Mouse (Mus musculus) liver, embryonic 14.5 days (tissue): ENCODE measurements around the gene Hipk2. TPM values are rescaled to one million over a fixed set of nuclear protein-coding genes. Genes with fewer than 3 reads are reported as not detected.

ENCODE experiments used
- ATAC-seq: fragments of 200-750 bp; cut with Nextera tagmentation; 2 replicates; pipeline ENCODE4 v1.8.0; 2017; ENCODE audit warnings: moderate number of reproducible peaks, mild to moderate bottlenecking, moderate library complexity; ENCODE audit not compliant: insufficient read depth
- DNase-seq, 3 experiments: peaks; one replicate each; pipeline ENCODE4 v3.0.0-alpha.2; 2012 to 2013; ENCODE audit warnings: low read depth in 3 of 3, low spot score in 3 of 3
- H3K27ac ChIP-seq: fragments of 300-500 bp; sonication (generic); 2 replicates; pipeline ENCODE4 v1.5.1; 2014; ENCODE audit warnings: moderate library complexity, mild to moderate bottlenecking, control low read depth, inconsistent platforms
- H3K27me3 ChIP-seq: fragments of 300-500 bp; sonication (generic); 2 replicates; pipeline ENCODE4 v1.6.1; 2014; ENCODE audit warnings: mild to moderate bottlenecking, low read length, moderate library complexity; ENCODE audit not compliant: control insufficient read depth, insufficient read depth
- H3K36me3 ChIP-seq: fragments of 300-500 bp; sonication (generic); replicated peaks from 2 replicates; pipeline ENCODE4 v1.6.1; 2014; ENCODE audit warnings: low read depth; ENCODE audit not compliant: control insufficient read depth, insufficient read depth
- H3K4me1 ChIP-seq, 2 experiments: fragments of 200-500 bp in 1 of 2; fragments of 300-500 bp in 1 of 2; sonication (generic) in 1 of 2; replicated peaks; 2 replicates each; pipeline ENCODE4 v1.6.1; 2012 to 2014; ENCODE audit warnings: antibody characterized with exemption in 1 of 2, inconsistent platforms in 1 of 2, low read length in 1 of 2; ENCODE audit not compliant: control insufficient read depth in 2 of 2, insufficient read depth in 2 of 2
- H3K4me2 ChIP-seq: fragments of 300-500 bp; sonication (generic); 2 replicates; pipeline ENCODE4 v1.6.1; 2014; ENCODE audit warnings: low read depth, mild to moderate bottlenecking, control low read depth, moderate library complexity
- H3K4me3 ChIP-seq, 2 experiments: fragments of 200-500 bp in 1 of 2; fragments of 300-500 bp in 1 of 2; sonication (generic) in 1 of 2; 2 replicates each; pipeline ENCODE4 v1.5.1; 2012 to 2014; ENCODE audit warnings: low read depth in 2 of 2, low read length in 2 of 2, mild to moderate bottlenecking in 2 of 2, control low read depth in 1 of 2, inconsistent platforms in 1 of 2, moderate library complexity in 1 of 2; ENCODE audit not compliant: insufficient read depth in 1 of 2
- H3K9ac ChIP-seq: fragments of 300-500 bp; sonication (generic); replicated peaks from 2 replicates; pipeline ENCODE4 v1.6.1; 2014; ENCODE audit warnings: mild to moderate bottlenecking, control low read depth, moderate library complexity
- H3K9me3 ChIP-seq: fragments of 300-500 bp; sonication (generic); 2 replicates; pipeline ENCODE4 v1.6.1; 2016; ENCODE audit warnings: low read length, mixed read lengths; ENCODE audit not compliant: control insufficient read depth
- CTCF ChIP-seq: IDR thresholded peaks from 2 replicates; pipeline ENCODE4 v1.5.1; 2016; ENCODE audit warnings: antibody characterized with exemption, low read depth, control low read depth
- EP300 ChIP-seq: IDR thresholded peaks from 2 replicates; pipeline ENCODE4 v1.6.1; 2016; ENCODE audit warnings: antibody characterized with exemption, low read depth
- WGBS: fragments of 180-500 bp; shearing (Covaris S2); extraction: QIAGEN DNeasy Blood & Tissue Kit; methylation state at CpG from one replicate; pipeline ENCODE4 v1.1.7; 2014; ENCODE audit not compliant: insufficient replicate concordance; 5-methylcytosine and 5-hydroxymethylcytosine counted together
- polyA plus RNA-seq, 2 experiments: library from polyadenylated mRNA; depleted of rRNA in 1 of 2; stranded (reverse) in 1 of 2; unstranded in 1 of 2; fragments of >200 nt; fragmentation: Nextera tagmentation in 1 of 2; extraction: Ambion mirVana in 1 of 2; gene quantifications; 2 replicates each; pipeline versions ENCODE4 v1.2.1 to v1.2.3; 2012 to 2014

The Hipk2 gene
- polyA plus RNA-seq, 2 experiments, result 10.7 to 13.0 TPM

DNA sequence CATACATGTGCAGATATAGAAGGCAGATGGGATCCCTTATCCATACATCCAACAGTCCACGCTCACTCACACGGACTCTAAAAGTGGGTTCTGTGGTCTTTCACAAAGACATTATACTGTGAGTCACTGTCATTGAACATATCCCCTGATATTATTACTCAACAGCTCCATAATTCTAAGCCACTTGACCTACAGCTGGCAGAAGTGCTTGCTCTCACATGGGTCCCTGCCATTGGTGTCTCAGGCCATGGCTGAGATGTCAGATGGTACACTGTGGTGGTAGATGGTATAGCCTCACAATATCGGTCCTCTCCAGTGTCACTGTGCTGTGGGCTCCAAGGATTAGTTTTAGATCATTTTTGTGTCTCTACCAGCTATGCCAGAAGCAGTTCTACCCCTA lies 42.2 kb downstream of the Hipk2 start:
- Histone ChIP-seq H3K9ac (peak overlapping the region; percentile 5; the same call in 1 of the 2 replicates), H3K36me3 (peaks cover 30% of the 10 kb centered on the region), H3K9me3 (no peaks in the 10 kb centered on the region), H3K4me3 (no peak overlapping the region), H3K27me3 (no peaks in the 10 kb centered on the region), H3K4me1 (peaks cover 58 to 64% of the 10 kb centered on the region in 2 experiments), H3K4me2 (no peak overlapping the region), H3K27ac (peak overlapping the region; percentile 41)
- WGBS, result 88% methylated on average over 3 of the region's 3 CpGs
- DNase-seq, result no peak
- TF ChIP-seq CTCF, result no peak
- no peak for TF ChIP-seq EP300
- no peak for ATAC-seq

GRCm38 (mm10) chr6:38829452-38829851 lies 46.5 kb downstream of the Hipk2 start:
- Histone ChIP-seq H3K27ac (peak overlapping the region; percentile 9; the same call in 1 of the 2 replicates), H3K9ac (no peak overlapping the region), H3K4me1 (peaks cover 52 to 59% of the 10 kb centered on the region in 2 experiments), H3K4me3 (no peak overlapping the region), H3K27me3 (no peaks in the 10 kb centered on the region), H3K9me3 (no peaks in the 10 kb centered on the region), H3K36me3 (peaks cover 28% of the 10 kb centered on the region), H3K4me2 (no peak overlapping the region)
- no peak for DNase-seq
- no peak for ATAC-seq
- TF ChIP-seq CTCF, result no peak
- no peak for TF ChIP-seq EP300
- whole genome bisulfite sequencing, result 81% methylated on average over 3 of the region's 3 CpGs

DNA sequence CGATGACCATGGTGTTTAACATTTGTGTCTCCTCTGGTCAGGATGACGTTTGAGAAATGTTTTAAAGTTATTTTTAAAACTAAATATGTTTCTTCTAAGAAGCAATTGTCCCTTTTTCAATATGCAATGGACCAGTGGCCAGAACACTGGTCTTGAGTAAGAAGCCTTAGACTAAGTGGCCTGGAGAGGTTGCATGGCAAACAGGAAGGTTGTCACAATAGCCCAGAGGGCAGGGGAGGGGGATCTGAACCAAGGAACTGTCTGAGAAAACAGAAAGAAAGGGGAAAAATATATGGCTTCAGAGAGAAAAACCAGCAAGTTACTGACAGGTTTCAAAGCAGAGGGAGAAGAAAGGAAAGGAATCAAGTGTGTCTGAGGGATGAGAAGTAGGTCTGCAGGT lies 47.8 kb downstream of the Hipk2 start:
- Histone ChIP-seq H3K4me1 (peaks cover 50 to 56% of the 10 kb centered on the region in 2 experiments), H3K27me3 (no peaks in the 10 kb centered on the region), H3K4me2 (no peak overlapping the region), H3K4me3 (no peak overlapping the region), H3K27ac (peak overlapping the region; percentile 16), H3K36me3 (peaks cover 28% of the 10 kb centered on the region), H3K9me3 (no peaks in the 10 kb centered on the region), H3K9ac (no peak overlapping the region; the same call in 1 of the 2 replicates)
- WGBS, result 59% methylated on average over 2 of the region's 2 CpGs
- ATAC-seq (no peak), DNase-seq (no peak)
- TF ChIP-seq CTCF (no peak), EP300 (no peak)

DNA sequence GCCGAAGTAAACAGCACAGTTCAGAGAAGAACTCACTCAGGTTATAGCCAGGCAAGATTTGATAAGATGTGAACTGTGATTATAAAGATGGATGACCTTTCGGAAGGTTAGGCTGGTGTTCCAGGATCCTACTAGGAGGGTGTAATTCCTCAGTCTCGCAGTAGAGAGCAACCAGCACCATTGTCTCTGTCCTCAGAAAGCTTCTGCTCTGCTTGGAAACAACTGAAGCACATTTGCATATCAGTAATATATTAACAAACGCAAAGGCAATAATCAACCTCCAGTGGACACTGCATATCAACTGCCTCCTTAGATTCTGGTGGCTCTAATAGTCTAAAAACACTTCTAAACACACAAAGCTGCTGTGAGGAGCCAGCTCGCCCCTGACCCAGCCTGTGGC lies 48.5 kb downstream of the Hipk2 start:
- peaks cover 47 to 55% of the 10 kb centered on the region in 2 experiments for H3K4me1 ChIP-seq
- H3K4me2 ChIP-seq, result no peak overlapping the region
- DNase-seq (no peak), ATAC-seq (0 out of 2 replicates have a peak, but pooled peaks have one; percentile 21)
- no peak overlapping the region for H3K4me3 ChIP-seq
- H3K27me3 ChIP-seq, result no peaks in the 10 kb centered on the region
- H3K36me3 ChIP-seq, result peaks cover 20% of the 10 kb centered on the region
- 58% methylated on average over 5 of the region's 5 CpGs for WGBS
- no peaks in the 10 kb centered on the region for H3K9me3 ChIP-seq
- H3K27ac ChIP-seq, result no peak overlapping the region; the same call in 1 of the 2 replicates
- no peak overlapping the region for H3K9ac ChIP-seq
- TF ChIP-seq EP300 (no peak), CTCF (peak; percentile 33; the same call in 1 of the 2 replicates)

- DNase-seq (no peak), ATAC-seq (no peak)
- no peak overlapping the region for H3K4me2 ChIP-seq
- peaks cover 45 to 55% of the 10 kb centered on the region in 2 experiments for H3K4me1 ChIP-seq
- WGBS, result 31% methylated on average over 3 of the region's 3 CpGs
- no peaks in the 10 kb centered on the region for H3K9me3 ChIP-seq
- peaks cover 18% of the 10 kb centered on the region for H3K36me3 ChIP-seq
- H3K27ac ChIP-seq, result no peak overlapping the region; the same call in 1 of the 2 replicates
- no peak overlapping the region for H3K9ac ChIP-seq
- H3K4me3 ChIP-seq, result no peak overlapping the region
- TF ChIP-seq EP300 (no peak), CTCF (no peak)
- no peaks in the 10 kb centered on the region for H3K27me3 ChIP-seq
Measured at GRCm38 (mm10) chr6:38826857-38827256, 49.1 kb downstream of the Hipk2 start.
